Mouse (Mus musculus): ENCODE data around the gene Bmx. TPM values are rescaled to one million over a fixed set of nuclear protein-coding genes. Genes with fewer than 3 reads are reported as not detected.

The Bmx gene
- polyA plus RNA-seq, 1 experiment = not detected

DNA sequence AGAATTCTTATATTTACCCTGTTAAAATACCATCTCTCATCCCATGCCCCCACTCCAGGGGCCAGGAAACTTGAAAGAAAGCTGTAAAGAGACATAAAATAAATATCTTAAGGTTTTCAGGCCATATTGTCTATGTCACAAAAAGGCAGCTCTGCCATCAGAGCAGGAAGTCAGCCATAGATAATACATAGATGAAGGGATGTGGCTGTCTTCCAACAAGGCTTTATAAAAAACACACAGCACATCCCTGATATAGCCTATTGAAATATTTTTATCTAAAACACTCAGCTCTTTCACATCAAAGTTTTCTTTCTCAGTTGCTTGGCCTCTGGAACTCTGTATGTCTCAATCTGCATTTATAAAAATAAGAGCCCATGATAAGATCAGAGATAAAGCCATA lies 104.4 kb downstream of the Bmx start:
- no peaks in the 10 kb centered on the region for H3K36me3 ChIP-seq (ENCODE audit: control insufficient read depth)
- H3K9me3 ChIP-seq (ENCODE audit: control insufficient read depth, low read length) = peaks cover 2% of the 10 kb centered on the region; the same call in 1 of the 2 replicates
- no peak overlapping the region for H3K4me3 ChIP-seq (replicated peaks)
- no peak for TF ChIP-seq TAL1 (IDR thresholded peaks at IDR 0.05; ENCODE audit: low read length)
- no peak for TF ChIP-seq GATA1 (IDR thresholded peaks at IDR 0.05; ENCODE audit: low read length)
- no peaks in the 10 kb centered on the region; the same call in 1 of the 2 replicates for H3K27me3 ChIP-seq (ENCODE audit: control insufficient read depth)
- H3K4me1 ChIP-seq (ENCODE audit: control insufficient read depth) = no peaks in the 10 kb centered on the region

GRCm38 (mm10) chrX:164152703-164153102 lies 105.3 kb downstream of the Bmx start:
- no peaks in the 10 kb centered on the region for H3K4me1 ChIP-seq (ENCODE audit: control insufficient read depth)
- TF ChIP-seq GATA1 (IDR thresholded peaks at IDR 0.05; ENCODE audit: low read length) = no peak
- TF ChIP-seq TAL1 (IDR thresholded peaks at IDR 0.05; ENCODE audit: low read length) = no peak
- peaks cover 2% of the 10 kb centered on the region; the same call in 1 of the 2 replicates for H3K9me3 ChIP-seq (ENCODE audit: control insufficient read depth, low read length)
- no peaks in the 10 kb centered on the region; the same call in 1 of the 2 replicates for H3K27me3 ChIP-seq (ENCODE audit: control insufficient read depth)
- no peak overlapping the region for H3K4me3 ChIP-seq (replicated peaks)
- H3K36me3 ChIP-seq (ENCODE audit: control insufficient read depth) = no peaks in the 10 kb centered on the region

DNA sequence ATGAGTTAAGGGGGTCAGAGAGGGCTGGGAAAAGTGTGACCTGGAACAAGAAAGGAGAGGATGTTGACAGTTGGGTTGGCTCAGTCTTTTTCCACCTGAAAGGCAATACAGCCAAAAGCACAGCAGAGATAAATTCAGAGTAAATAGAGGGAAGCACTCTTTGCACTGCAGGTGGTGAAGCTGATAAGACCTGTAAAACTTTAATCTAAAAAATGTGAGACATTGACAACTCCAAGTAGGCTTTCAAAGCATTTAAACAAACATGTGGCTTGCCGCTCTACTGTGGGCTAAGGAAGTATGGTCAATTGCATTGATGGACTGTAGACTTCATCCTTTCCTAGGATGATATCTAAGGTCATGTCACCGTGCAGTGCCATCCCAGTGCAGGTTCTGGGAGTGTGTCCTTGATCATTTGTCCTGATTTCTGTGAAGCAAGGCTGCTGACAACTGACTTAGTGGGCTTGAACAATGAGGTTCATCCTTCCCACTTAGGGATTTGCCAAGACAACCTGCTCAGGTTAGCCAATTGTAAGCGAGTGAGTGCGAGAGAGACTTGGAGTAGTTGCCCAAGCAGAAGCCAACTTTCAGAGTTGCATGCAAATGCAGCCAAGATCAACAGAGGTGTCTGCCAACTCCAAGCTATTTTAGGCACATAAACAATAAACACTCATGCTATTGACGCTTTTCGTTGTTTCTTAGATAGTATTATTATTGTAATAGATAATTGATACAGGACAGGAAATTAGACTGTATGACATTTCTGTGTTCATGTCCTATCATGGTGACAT lies 112.3 kb downstream of the Bmx start:
- Histone ChIP-seq H3K4me3 (replicated peaks) (no peak overlapping the region), H3K36me3 (ENCODE audit: control insufficient read depth) (no peaks in the 10 kb centered on the region), H3K27me3 (ENCODE audit: control insufficient read depth) (no peaks in the 10 kb centered on the region; the same call in 1 of the 2 replicates), H3K9me3 (ENCODE audit: control insufficient read depth, low read length) (no peaks in the 10 kb centered on the region), H3K4me1 (ENCODE audit: control insufficient read depth) (peaks cover 23% of the 10 kb centered on the region)
- TF ChIP-seq GATA1 (IDR thresholded peaks at IDR 0.05; ENCODE audit: low read length) (no peak), TAL1 (IDR thresholded peaks at IDR 0.05; ENCODE audit: low read length) (peak; percentile 35; the same call in 1 of the 3 replicates)

Other genes starting within 250 kb of the Bmx start
- gene Car5b, start 230.2 kb downstream of the Bmx start, polyA plus RNA-seq (2012) = not detected in 2 replicates
- gene Siah1b, start 181.7 kb downstream of the Bmx start, polyA plus RNA-seq (2012) = 1.5 and 1.9 TPM in 2 replicates
- gene Cltrn, start 169.4 kb downstream of the Bmx start, polyA plus RNA-seq (2012) = not detected in 2 replicates
- not detected in 2 replicates for gene Ace2, start 118.9 kb downstream of the Bmx start, polyA plus RNA-seq (2012)
- 1.6 and 3.7 TPM in 2 replicates for gene Pir, start 11.2 kb upstream of the Bmx start, polyA plus RNA-seq (2012)
- not detected in 2 replicates for gene Vegfd, start 115.2 kb upstream of the Bmx start, polyA plus RNA-seq (2012)
- 0.06 and 0.23 TPM in 2 replicates for gene Piga, start 161.6 kb upstream of the Bmx start, polyA plus RNA-seq (2012)
- gene Asb11, start 178.8 kb upstream of the Bmx start, polyA plus RNA-seq (2012) = not detected in 2 replicates
- not detected in 2 replicates for gene Asb9, start 248.1 kb upstream of the Bmx start, polyA plus RNA-seq (2012)